Mouse (Mus musculus) A20 (cell line): Measurements from ENCODE around the gene Fads2.

Source experiments
- DNase-seq: peaks from one replicate; pipeline ENCODE4 v3.0.0-alpha.2; 2011; ENCODE audit warnings: low read depth, low spot score

Gene Fads2

DNA sequence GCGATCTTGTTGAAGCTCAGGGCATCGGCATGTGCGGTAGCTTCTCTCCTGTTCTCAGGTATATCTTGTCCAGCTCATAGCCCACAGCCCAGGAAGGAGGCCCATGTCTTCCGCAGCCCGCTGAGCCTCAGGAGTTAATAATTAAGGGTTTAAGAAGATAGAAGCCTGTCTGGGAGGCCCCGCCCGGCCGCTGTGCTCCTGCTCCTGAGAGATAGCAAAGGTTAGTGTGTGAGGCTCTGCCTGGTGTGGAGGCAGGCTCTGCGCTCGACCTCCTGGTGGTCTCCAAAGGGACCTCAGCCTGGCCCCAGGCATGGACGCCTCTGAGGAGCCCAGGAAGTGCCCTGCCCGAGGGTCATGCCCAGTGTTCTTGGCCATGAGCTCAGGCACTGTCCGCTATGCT, 86.7 kb downstream of the Fads2 start:
- no peak for DNase-seq

DNA sequence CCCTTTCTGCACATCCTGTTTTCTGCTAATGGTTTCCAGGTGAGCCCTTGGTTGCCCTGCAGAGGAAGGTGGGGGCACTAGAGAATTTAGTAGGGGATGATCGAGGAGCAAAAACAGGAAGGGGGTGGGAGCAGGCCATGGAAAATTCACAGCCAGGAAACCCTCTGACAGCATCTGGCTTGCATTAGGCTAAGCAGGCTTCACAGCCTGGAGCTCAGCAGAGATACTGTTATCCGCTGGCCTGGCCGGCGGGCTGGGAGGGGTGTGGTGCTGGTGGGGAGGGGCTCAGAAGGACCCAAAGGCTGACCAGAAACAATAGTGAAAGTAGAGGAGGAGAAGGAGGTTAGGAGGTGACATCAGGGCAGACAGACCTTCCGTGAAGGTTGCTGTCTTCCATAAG, 87.6 kb downstream of the Fads2 start:
- DNase-seq = no peak

DNA sequence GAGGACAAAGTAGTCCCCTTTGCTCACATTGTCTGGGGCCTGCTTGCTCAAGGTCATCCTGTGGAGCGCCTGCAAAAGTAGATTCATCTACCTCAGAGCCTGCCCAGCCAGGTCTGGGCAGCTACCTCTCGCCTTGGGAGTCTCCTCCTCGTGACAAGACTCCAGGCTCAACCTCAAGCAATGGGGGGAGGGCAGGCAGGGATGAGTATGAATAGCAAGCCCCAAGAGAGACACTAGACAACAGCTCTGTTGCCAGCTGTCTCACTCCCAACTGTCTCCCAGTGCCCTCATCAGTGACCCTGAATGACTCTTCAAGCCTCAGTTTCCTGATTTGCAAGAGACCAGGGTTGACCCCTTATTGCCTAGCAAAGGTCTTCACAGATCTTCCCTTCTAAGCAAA, 88.2 kb downstream of the Fads2 start:
- DNase-seq = no peak

DNA sequence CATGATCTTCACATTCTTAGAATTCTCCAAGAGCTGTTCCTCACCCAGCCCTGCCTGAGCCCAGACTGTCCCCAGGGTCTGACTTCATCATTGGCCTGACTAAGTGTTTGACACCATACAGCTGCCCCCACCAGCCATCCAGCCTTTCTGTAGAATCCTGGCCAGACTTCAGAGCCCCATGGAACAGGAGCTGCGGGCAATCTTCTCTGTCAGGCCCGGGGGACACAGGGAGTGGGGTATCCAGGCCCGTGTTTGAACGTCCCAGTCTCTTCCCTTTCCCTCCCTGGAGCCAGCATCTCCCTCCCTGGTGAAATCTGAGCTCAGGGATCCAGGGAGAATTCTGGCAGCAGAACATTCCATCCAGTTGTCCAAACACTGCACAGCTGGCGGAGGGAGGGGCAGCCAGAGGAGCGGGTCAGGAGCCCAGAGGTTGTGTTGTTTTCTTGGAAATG, 88.7 kb downstream of the Fads2 start:
- DNase-seq = no peak
